Mouse (Mus musculus) embryo, embryonic 10 days (tissue): Measurements from ENCODE around the gene Hist1h3f.
A peak's percentile ranks its signal among the peaks of the same experiment; 100 is the strongest.
"Not testable (repeated sequence)": the region's sequence is repeated elsewhere in the genome, so short reads cannot be mapped to it uniquely, and the experiment has no call there.

Experiments
- DNase-seq: peaks from one replicate; pipeline ENCODE4 v3.0.0-alpha.2; 2015; ENCODE audit warnings: low spot score

The Hist1h3f gene

DNA sequence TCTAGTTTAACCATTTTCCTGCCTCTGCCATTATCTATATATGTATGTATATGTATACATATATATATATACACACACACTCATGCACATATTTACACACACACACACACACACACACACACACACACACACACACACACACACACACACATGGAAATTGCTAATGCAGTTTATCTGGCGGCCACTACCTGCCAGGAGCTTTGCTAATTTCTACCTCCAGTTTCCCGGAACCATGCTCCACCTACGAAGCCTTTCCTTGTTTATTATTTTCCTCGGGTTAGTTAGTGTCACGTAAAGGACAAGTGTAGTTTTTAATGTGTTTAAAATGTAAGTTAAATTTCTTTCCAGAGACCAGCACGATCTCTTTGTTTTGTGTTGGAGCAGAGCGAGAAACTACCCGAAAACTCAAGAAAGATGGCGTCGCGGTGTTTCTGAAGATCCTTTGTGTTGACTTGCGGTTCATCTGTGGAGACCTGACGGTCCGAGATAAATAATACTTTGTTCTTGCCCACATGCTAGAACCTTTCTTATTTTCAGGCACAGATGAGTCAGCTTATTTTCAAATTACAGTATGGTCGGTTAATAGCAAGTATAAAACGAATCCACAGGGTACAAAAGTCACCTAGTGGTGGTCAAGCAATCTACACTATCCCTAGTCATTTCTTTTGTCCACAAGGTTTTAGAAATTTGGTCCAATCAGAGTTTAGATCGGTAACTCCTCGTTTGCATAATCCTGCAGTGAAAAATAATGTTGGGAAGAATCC is 19.0 kb downstream of the Hist1h3f start:
- peak; percentile 78 for DNase-seq

DNA sequence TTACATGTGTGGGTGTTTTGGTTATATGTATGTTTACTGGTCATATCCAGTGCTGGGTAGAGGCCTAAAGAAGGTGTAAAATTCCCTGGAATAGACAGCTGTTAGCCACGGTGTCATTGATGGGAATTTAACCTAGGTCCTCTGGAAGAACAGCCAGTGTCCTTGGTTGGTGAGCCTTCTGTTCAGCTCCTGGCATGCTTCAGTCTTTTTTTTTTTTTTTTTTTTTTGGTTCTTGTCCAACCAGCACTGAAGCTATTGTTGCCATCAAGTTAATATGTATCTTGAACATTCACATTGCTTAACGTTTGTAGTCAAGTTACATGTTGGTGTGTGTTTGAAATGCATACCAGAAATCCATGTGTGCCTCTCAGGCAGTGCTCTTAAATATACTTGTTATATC is 20.6 kb downstream of the Hist1h3f start:
- DNase-seq = no peak

DNA sequence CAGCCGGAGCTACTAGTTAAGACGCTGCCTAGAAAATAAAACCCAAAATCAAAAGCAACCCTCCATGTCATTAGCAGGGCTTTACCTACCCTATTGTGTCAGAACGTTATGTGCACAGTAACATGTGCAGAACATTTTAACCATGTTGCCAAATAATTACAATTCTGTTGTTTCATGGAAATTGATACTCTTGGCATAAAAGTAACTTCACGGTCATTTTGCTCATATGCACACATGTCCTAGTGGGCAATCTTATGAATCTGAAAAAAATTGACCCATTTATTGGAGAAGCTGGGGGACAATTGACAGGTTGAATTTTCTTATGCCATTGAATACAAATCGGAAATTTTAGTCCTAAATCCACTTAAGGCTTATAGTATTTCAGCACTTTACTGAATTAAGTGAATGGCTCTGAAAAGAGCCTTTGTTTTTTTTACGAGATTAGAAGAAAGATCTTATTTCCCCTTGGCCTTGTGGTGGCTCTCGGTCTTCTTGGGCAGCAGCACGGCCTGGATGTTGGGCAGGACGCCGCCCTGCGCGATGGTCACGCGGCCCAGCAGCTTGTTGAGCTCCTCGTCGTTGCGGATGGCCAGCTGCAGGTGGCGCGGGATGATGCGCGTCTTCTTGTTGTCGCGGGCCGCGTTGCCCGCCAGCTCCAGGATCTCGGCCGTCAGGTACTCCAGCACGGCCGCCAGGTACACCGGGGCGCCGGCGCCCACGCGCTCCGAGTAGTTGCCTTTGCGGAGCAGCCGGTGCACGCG is 26.6 kb downstream of the Hist1h3f start:
- DNase-seq = not testable (repeated sequence)

DNA sequence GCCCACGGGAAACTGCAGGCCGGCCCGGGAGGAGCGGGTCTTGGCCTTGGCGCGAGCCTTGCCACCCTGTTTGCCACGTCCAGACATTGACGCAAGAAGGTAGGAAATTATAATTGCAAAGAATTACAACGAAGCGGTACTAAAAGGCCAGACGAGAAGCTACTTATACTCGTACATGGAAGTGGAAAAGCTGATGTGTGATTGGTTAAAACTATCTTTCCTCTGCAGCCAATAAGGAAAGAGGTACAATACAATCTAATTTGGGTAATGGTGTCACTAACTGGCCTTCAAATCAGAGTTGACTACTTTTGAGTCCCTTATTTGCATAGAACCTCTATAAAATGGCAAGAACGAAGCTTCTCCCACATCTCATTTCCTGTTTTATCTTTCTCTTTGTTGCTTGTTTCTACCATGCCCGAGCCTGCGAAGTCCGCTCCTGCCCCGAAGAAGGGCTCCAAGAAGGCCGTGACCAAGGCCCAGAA is 27.2 kb downstream of the Hist1h3f start, which contains the start of the genes Hist1h2ae and Hist1h2bg:
TSS of gene Hist1h2ae (minus strand) at position 199 of the 482 bp plus-strand sequence.
TSS of gene Hist1h2bg (plus strand) at position 375 of the 482 bp plus-strand sequence.
- peak; percentile 94 for DNase-seq

DNA sequence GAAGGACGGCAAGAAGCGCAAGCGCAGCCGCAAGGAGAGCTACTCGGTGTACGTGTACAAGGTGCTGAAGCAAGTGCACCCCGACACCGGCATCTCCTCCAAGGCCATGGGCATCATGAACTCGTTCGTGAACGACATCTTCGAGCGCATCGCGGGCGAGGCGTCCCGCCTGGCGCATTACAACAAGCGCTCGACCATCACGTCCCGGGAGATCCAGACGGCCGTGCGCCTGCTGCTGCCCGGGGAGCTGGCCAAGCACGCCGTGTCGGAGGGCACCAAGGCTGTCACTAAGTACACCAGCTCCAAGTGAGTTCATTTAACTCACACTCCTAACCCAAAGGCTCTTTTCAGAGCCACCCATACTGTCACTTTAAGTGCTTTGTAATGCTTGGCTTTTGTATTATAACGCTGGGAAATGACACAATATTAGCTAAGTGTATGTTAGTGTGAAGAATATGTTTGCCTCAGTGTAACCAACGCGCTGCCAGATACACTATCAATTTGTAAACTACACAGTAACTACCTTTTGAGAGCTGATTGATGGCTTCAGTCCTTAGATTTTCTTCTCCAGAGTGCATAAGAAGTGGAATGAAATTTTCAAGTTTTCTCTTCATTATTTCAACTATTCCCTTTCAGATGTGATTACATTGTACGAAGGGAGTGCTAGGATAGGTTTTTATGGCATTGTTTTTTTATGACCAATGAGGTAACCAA is 27.8 kb downstream of the Hist1h3f start:
- DNase-seq = peak; percentile 68

DNA sequence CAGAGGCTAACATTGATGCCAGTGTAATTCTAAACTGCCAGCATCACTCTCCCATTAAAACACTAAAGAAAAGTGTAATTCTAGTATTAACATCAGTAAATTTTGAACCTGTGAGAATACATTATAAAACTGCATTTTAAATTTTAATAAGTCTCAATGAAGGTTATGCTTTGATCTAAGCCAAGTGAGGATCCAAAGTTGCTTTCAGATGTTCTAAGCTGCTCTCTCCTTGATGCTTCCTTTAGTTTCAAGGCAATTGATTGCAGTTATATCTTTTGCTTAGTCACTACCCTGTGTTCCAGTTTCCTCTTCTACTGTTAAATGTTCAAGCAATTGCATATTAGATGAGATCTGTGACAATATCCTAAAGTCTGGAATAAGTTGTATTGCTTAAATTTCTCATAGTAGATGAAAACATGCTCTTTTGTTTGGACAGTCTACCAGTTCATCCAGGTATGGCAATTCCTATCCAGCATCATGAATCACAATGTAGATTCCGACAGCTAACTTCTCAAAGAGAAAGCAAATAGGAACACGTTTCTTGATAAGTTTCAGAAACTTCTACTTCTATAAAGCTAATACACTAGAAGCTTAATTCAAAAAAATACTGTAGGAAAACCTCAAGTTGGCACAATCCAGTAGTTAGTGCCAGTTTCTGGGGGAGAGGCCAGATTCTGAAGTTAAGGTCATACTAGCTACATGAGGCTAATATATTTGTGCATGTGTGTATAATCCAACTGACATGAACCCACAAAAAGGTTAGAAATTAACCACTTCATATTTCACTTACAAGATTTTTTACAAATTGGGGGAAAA is 28.6 kb downstream of the Hist1h3f start:
- peak; percentile 54 for DNase-seq

DNA sequence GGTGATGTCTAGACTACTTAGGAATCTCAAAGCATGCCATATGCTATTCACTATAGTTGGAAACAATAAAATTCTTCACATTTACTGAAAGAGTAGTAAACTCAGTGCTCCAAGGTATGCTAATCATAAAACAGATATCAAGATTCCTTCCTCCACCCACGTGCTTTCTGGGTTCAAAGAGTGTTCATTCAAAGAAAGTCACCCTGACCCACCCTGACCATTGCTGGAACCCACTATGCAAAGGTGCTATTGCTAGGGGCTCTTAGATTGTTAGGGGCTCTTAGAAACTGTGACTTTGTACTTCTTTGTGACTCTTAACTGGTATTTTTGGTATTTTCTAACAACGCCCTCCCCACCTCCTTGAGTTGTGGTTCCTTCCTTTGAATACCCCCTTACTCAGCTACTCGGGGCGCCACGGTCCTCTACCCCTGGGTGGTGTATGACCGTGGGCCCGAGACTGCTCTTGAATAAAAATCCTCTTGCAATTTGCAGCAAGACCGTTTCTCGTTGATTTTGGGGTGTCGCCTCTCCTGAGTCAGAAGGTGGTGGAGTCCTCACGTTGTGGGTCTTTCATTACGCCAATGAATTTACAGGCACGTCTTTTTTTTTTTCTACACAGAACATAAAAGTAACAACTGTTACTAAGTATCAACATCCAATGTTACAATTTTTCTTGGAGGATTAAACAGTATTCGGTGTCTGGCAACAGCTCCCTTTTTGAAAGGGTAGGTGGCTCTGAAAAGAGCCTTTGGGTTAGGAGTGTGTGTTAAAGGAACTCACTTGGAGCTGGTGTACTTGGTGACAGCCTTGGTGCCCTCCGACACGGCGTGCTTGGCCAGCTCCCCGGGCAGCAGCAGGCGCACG is 29.4 kb downstream of the Hist1h3f start:
- DNase-seq = not testable (repeated sequence)

DNA sequence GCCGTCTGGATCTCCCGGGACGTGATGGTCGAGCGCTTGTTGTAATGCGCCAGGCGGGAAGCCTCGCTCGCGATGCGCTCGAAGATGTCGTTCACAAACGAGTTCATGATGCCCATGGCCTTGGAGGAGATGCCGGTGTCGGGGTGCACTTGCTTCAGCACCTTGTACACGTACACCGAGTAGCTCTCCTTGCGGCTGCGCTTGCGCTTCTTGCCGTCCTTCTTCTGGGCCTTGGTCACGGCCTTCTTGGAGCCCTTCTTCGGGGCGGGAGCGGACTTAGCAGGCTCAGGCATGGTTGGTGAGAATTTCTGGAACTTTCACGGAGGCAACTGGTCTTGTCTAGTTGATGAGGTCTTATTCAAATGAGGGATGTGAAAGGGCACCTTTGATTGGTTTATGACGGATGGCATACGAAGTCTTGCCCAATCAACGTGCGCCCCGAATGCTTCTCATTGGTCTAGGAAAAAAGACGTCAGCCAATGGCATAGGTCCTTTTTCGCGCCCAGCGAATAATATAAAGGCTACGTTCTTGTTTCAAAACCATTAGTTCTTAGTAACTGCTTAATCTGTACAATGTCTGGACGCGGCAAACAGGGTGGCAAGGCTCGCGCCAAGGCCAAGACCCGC is 30.2 kb downstream of the Hist1h3f start, which contains the start of the genes Hist1h2bf and Hist1h2ad:
TSS of gene Hist1h2bf (minus strand) at position 299 of the 627 bp plus-strand sequence.
TSS of gene Hist1h2ad (plus strand) at position 484 of the 627 bp plus-strand sequence.
- peak; percentile 98 for DNase-seq

DNA sequence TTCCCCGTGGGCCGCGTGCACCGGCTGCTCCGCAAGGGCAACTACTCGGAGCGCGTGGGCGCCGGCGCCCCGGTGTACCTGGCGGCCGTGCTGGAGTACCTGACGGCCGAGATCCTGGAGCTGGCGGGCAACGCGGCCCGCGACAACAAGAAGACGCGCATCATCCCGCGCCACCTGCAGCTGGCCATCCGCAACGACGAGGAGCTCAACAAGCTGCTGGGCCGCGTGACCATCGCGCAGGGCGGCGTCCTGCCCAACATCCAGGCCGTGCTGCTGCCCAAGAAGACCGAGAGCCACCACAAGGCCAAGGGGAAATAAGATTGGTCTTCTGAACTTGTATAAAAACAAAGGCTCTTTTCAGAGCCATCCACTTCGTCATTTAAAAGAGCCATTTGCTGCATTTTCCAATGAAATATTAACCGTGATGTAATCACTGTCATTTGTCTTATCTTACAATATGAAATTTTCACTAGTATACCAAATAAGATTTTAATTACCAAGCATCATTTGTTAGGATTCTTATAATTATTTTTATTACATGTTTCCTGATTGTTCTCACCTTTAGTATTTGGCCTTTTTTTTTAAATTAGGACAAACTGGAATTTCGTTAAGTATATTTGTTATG is 30.8 kb downstream of the Hist1h3f start:
- not testable (repeated sequence) for DNase-seq

DNA sequence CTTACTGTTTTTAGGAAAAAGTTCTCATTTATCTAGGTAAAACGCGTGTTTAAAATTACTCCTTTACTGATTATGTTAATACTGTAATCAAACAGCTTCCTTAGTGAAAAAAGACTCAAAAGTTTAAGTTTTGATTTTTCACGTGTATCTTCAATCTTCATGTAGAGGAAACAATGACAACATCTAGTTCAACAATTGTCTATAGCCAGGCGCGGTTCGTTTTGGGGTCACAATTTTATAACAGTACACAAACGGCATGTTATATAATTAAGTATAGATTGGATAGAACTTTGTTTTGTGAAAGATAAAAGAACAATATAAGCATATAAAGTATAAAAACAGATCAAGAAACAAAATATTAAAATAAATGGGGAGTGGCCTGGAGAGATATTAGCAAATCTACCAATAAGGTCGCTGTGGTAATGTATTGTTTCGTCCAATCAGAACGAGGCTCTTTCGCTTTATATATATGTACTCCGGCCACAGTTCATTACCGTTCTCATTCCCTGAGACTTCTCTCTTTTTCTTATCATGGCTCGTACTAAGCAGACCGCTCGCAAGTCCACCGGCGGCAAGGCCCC is 31.5 kb downstream of the Hist1h3f start, which contains the start of gene Hist1h3d:
TSS of gene Hist1h3d (plus strand) at position 493 of the 581 bp plus-strand sequence.
- peak; percentile 89 for DNase-seq

DNA sequence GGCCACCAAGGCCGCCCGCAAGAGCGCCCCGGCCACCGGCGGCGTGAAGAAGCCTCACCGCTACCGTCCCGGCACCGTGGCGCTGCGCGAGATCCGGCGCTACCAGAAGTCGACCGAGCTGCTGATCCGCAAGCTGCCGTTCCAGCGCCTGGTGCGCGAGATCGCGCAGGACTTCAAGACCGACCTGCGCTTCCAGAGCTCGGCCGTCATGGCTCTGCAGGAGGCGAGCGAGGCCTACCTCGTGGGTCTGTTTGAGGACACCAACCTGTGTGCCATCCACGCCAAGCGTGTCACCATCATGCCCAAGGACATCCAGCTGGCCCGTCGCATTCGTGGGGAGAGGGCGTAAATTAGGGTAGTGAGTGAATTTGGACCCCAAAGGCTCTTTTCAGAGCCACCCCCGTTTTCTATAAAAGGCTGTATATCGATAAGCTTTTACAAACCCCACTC is 32.0 kb downstream of the Hist1h3f start:
- DNase-seq = not testable (repeated sequence)

DNA sequence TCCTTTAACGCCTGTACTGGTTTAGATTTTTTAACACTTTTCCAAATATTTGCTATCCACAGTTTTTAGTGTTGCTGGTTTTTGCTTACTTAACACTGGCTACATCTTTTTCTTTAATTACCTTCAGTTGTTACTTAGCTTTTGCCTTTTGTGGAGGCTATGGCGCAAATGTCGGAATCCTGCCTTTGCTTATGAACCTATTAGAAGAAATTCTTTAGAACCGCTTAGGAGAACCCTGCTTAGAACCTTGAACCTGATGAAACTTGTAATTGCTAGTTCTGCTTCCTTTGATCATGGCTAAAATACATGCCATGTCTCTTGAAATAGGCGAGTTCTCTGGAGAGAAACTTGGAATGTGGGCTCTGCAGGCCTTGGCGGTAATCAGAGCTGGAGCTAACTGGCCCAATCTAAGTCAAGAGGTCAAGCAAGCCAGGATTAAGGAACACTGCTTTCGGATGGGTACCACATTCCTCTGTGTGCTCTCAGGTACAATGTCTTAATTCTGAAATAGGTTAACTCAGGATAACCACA is 32.6 kb downstream of the Hist1h3f start:
- peak; percentile 74 for DNase-seq

DNA sequence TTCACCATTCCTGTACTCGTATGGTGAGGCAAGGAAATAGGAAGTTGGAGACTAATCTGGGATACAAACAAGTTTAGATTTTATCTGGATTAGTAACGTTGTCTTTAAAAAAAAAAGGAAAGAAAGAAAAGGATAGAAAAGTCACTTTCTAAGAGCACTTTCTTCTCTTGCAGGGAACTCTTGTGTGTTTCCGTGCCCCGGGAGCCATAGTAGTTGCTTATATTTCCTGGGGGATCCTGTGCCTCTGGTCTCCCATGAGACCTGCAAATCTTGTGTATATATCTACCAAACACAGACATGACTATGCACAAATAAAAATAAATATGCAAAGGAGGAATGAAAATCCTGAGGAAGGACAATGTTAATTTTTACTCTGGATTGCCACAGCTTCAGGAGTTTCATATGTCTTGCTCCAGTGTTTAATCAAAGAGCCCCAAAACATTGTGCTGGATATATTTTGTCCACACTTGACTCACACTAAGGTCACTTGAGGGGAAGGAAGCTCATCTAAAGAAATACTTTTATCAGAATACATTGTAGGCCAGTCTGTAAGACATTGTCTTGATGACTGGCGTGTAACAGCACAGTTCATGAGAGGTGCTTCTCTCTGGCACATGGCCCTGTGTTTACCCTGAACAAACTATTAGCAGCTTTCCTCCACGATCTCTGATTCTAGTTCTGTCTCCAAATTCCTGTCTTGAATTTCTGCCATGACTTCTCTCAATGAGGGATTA is 33.2 kb downstream of the Hist1h3f start:
- DNase-seq = no peak

DNA sequence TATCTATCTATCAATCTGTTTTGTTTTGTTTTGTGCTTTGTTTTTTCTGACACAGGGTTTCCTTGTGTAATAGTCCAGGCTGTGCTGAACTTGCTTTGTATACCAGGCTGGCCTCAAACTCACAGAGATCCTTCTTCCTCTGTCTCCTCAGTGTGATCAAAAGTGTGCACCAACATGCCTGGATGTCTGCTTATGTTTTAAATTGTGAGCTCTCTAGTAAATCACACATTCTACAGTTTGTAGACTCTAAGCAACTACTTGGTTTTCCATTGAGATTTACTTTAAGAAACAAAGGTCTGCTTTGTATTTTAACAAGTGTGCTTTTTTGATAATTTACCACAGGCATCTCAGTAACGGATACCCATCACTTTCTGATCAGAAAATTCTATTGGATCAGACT is 34.0 kb downstream of the Hist1h3f start:
- no peak for DNase-seq

DNA sequence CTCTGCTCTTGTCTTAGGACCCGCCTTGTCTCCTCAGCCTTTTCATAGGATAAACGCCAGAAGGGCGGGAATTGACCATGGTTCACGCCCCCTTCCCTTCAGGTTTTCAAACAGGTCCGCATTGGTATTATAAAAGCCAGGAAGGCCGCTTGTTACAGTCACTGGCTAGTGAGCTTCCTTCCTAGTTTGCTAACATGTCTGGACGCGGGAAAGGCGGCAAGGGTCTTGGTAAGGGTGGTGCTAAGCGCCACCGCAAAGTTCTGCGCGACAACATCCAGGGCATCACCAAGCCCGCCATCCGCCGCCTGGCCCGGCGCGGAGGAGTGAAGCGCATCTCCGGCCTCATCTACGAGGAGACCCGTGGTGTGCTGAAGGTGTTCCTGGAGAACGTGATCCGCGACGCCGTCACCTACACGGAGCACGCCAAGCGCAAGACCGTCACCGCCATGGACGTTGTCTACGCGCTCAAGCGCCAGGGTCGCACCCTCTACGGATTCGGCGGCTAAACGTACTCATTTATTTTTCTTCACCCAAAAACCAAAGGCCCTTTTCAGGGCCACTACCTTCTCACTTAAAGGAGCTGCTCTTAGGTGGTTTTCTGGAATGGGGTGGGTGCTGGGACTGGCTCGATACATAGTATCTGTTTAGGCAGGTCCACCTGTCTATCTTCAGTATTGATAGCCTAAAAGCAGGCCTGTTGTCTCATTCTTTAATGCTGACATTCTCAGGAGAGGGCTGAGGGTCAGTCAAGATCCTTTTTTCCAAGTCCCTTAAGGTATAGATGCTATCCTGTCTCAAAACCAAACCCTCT is 37.8 kb downstream of the Hist1h3f start, which contains the start of gene Hist1h4d:
TSS of gene Hist1h4d (plus strand) at position 191 of the 811 bp plus-strand sequence.
- peak; percentile 94 for DNase-seq

DNA sequence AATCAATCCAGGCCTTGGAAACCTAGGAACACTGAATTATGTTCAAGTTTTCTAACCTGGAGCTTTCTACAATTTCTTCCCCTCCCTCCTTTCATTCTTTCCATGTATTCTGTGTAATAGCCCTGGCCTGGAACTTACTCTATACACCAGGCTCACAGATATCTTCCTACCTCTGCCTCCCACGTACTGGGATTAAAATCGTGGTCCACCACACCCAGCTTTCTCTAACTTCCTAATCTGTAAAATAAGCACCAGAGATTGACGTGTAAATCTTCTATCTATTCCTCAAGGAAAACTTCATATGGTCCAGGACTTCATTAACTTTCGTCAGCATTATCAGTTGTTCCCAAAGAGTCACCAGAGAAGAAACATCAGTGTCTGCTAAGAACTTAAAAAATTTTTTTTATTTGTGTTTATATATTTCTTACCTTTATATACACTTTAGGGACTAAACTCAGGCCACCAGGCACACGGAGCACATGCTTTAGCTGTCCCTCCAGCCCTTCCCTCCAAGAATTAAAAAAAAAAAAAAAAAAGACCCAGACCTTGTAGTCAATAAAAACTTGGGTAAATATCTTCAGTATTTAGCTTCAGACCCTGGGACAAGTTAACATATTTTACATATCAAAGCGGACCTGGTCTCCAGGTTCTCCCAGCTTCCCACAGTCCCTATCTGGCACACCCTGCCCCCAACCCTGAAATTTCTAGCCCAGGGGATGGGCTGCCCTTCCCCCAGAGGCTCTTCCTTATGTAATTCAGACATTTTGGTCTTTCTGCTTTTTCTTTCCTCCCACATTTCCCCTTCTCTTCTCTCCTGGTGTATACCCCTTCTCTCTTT is 38.6 kb downstream of the Hist1h3f start:
- DNase-seq = peak; percentile 47
